Mouse (Mus musculus): ENCODE data around the gene Vapa.

DNA sequence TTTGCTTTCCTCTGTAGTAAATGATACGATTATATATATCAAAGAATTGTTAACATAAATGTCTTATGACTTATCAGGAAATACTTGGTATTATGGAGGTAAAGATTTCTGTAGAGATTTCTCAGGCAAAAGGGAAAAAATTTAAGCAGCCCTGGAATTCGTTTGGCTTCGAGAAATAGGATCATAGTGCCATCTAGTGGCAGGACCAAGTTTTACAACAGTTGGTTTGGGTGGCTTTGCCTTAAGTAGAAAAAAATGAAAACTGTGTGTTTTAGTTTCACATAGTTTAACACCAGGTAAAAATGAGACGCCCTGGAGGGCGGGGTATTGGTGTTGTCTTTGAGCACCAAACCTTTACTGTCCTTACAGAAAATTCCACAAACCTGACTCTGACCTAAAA is 50.6 kb downstream of the Vapa start:
- TF ChIP-seq POLR2A (IDR thresholded peaks at IDR 0.05; ENCODE audit: low read depth, low read length) (no peak), CTCF (IDR thresholded peaks at IDR 0.05; ENCODE audit: borderline replicate concordance, insufficient read depth, low read length) (no peak)

Measured in embryonic fibroblast, embryonic 13.5 days (primary cell).